Mouse (Mus musculus) right cerebral cortex, postnatal 25 days (tissue): Measurements from ENCODE around the gene Srpx.
A peak's percentile ranks its signal among the peaks of the same experiment; 100 is the strongest.

Experiments
- DNase-seq: peaks from one replicate; pipeline ENCODE4 v3.0.0; 2022

The Srpx gene

DNA sequence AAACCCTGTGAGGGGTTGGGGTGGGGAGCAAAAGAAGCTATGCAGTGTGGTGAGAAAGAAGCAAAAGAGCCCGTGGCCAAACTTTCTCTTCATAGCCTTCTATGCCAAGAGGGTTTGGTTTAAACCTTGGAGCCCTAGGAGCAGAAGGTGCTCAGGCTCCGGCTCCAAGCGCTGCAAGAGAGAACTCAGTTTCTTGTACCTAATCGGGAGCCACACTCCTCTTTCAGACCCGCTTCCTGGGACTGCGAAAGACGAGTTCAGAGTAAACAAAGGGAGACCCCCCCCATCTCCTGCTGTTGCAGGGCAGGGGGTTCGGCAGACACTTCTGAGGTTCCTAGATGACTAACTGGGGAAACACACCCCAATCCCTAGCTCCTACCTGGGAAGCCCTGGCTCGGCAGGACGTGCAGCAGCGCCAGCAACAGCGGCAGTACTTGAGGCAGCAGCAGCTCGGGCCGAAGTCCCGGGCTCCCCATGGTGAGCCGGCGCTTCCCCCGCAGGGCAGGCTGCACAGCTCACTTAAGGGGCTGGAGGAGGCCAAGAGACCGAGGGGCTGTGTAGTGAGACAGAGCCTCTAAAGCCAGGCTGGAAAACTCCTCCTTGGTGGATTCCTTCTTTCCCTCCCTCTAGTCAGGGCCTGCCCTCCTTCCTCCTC lies at the start of gene Srpx:
Gene Srpx, minus strand, starts transcription at position 645 of the 655 bp plus-strand sequence.
- no peak for DNase-seq

DNA sequence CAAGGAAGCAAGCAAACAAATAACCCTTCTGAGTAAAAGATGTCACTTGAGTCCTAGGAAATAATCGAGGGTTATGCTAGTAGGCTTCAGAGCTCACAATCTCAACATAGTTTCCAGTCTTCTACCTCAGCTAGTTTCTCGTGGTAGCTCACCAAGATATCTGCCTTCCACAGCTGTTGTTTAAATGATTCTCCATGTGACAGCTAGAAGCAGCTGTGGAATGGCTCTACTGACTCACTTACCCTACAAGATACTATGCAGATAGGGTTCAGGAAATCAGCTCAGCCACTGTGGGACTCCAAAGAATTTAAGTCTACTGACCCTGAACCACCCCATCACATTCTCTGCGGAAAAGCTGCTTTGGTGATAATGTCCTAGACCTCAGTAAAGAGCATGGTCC lies 34.9 kb upstream of the Srpx start:
- DNase-seq: no peak

GRCm38 (mm10) chrX:10115780-10116179 lies 1.7 kb downstream of the Srpx start:
- DNase-seq: peak; percentile 25

- no peak for DNase-seq
Observed at GRCm38 (mm10) chrX:10110736-10111135, 6.8 kb downstream of the Srpx start.

DNA sequence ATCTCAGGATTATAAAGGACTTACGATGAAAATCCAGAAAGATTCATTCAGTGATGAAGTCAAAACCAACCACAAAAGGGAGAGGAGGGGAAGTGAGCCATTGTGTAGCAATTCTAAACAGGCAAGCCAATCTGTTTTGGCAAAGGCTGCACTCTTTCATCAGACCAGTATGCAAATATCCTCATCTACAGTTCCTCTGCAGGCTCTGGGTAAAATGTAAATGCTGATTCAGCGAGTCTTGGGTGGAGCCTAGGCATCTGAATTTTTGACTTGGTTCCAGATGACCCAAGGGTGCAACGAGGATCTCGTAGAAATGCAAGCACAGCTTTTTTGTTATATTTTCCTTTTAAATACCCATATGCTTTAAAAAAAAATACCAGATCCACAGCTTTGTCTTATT lies 9.0 kb downstream of the Srpx start:
- DNase-seq: no peak

- no peak for DNase-seq
Observed at GRCm38 (mm10) chrX:10105475-10105874, 12.0 kb downstream of the Srpx start.

- no peak for DNase-seq
Observed at GRCm38 (mm10) chrX:10102739-10103138, 14.8 kb downstream of the Srpx start.

- DNase-seq: no peak
Observed at GRCm38 (mm10) chrX:10095797-10096196, 21.7 kb downstream of the Srpx start.

- DNase-seq: no peak
Observed at GRCm38 (mm10) chrX:10080385-10080784, 37.1 kb downstream of the Srpx start.

DNA sequence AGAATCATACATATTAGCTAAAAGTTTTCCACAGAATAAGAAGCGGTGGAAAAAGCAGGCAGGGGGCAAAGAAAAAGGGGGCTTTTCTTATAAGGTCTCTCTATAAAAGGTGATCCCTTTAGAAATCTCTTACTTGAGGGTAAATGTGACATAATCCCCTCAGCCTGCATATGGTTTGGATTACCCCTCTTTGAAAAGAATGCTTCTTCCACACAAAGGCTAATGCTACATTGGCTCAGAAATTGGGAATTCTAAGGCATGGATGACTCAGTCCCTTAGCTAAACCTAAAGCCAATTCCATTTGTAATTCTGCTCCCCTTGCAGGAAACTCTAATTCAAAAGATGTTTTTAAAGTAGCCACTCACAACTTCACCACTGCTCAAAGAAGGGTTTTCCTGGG lies 37.5 kb downstream of the Srpx start:
- no peak for DNase-seq

DNA sequence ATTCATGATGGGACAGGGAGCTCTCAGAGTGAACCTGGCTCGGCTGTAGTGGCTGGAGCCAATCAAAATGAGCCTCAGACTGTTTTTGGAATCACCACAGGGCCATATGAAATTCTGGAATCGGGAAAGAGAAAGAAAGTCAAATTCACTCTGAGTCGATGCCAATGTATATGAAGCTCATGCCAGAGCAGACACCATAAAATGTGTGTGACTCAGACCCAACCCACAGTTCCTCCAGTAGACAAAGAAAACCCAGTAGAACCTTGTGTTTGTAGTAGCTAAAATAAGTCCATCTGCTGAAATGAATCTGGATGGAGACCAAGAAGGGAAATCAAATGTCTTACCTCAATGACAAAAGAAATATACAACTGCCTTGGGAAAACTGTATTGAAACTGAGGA lies 43.5 kb downstream of the Srpx start:
- DNase-seq: peak; percentile 5

- no peak for DNase-seq
Observed at GRCm38 (mm10) chrX:10071529-10071928, 46.0 kb downstream of the Srpx start.

GRCm38 (mm10) chrX:10070689-10071088 lies 46.8 kb downstream of the Srpx start:
- peak; percentile 8 for DNase-seq

GRCm38 (mm10) chrX:10069405-10069804 lies 48.1 kb downstream of the Srpx start:
- no peak for DNase-seq

- DNase-seq: no peak
Observed at GRCm38 (mm10) chrX:10063781-10064180, 53.7 kb downstream of the Srpx start.

DNA sequence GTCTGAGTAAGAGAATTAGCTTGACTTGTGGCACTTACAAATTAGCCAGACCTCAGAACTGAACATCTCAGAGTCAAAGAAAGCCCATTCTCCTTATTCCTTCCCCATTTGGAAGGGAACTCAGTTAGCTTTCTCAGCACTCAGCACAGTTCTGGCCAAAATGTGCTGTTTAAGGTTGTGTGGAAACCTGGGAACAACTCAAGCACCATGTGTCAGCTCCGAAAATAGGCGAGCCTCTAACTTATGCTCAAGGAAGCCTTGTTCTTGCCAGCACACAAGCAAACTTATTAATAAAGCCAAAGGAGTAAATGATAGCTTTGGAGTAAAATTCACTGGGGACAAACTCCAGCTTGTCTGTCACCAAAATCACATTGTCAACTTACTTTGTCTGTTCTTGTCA lies 54.1 kb downstream of the Srpx start:
- DNase-seq: no peak

DNA sequence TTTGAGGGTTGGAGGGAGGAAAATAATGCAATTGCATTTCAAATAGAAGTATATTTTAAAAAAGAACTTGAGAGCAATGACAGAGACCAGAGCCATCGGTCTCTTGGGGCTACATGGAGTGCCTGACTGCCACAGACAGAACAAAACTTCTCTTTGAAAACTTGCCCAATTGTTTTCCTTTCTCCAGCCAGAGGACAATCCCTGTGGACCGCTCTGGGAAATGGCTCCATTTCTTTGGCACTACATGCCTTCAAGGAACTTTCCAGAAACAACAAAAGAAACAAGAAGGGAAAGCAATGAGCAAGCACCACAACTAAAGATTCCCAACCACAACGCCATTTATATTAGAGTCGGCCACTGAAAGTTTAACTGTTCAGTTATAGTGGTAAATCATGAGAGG lies 55.3 kb downstream of the Srpx start:
- no peak for DNase-seq

- DNase-seq: no peak
Observed at GRCm38 (mm10) chrX:10034666-10035065, 82.8 kb downstream of the Srpx start.

GRCm38 (mm10) chrX:10010202-10010601 lies 107.3 kb downstream of the Srpx start:
- DNase-seq: no peak

DNA sequence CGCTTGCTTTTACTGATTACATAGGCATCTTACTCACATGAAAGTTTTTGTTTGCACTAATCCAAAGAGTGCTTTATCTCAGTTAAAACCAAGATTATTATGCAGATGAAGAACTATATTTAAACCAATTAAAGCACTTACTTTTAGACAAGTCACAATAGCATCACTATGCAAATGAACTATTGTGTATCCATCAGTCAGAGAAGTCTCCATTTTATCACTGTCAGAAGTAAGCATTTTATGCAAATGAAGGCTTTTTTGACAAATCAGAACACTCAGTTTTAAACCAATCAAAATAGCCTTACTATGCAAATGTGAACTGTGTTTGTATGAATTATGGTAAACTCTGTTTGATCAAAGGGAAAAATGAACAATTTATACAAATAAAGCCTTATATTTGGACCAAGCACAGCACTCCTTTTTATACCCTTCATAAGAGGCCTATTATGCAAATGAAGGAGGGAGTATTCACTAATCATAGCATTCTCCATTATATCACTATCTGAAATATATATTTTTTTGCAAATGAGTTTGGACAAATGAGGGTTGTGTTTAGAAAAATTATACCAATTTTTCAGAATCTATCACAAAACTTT lies 109.7 kb downstream of the Srpx start:
- DNase-seq: no peak

DNA sequence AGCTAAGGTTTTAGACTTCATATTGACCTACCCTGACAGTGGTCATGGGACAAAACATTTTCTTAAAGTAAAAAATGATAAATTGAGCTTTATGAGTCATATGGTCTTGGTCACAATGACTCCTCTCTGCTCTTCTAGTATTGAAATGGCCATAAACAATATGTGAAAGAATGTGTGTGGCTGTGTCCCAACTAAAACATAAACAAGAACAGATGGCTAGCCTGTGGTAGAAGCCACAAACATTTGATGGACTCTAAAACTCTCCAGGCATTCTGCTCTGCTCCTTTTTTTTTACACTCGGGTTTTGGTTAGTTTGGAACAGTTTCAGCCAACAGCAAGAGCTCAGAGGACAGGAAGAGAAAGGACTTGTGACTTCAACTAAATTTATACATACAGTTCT lies 111.6 kb downstream of the Srpx start:
- no peak for DNase-seq

DNA sequence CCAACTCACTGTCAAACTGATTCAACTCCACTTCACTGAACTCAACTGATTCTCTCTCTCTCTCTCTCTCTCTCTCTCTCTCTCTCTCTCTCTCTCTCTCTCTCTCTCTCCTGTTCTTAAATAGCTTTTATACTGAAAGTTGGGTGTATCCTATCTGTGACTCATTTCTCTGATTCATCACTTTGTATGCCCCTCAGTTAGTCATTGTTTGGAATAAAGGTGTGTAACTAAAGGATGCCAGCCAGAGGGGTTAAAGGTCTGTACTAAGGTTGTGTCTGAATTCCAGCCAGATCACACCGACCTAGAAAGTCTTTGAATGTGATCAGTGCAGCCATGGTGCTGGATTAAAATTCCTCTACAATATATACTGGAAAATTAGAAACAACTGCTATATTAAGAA lies 116.8 kb downstream of the Srpx start:
- DNase-seq: no peak
